Mouse (Mus musculus) liver, adult (tissue): ENCODE data around the gene BC030499.

Experiments
- GATA4 ChIP-seq: IDR thresholded peaks from 2 replicates; pipeline ENCODE4 v1.6.1; 2014; ENCODE audit warnings: mild to moderate bottlenecking, low read length; ENCODE audit not compliant: insufficient replicate concordance

Gene BC030499

DNA sequence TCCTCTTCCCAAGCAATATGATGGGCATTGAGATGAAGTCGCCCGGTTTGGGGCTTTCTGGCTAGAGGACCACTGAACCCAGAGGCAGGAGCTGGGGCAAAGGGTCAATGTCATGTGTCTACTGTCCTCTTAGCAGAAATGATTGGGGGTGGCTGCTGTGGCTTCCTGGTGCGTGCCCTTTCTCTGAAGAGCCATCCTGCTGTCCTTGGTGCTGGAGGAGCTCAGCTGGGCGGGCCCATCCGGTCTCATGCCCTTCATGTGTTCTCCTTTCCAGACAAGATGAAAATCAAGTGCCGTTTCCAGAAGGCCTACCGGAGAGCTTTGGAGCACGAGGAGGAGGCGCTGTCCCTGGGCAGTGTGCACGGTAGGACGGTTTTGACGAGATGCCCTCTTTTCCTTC is 42.0 kb downstream of the BC030499 start:
- no peak for TF ChIP-seq GATA4

DNA sequence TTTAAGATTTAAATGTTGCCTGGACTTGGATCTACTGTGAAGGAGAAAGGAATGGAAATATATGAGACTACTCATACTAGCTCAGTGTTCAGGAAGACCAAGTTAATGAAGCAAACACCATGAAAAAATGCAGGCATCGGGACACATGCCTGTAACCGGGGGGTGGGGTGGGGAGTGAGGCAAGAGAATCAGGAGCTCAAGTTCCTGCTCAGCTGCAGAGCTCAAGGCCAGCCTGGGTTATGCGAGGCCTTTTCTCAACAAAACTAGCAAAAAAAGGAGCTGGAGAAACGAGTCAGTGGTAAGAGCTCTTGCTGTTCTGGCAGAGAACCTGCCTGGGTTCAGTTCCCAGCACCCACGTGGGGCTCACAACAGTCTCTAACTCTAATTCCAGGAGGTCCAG is 43.4 kb downstream of the BC030499 start:
- TF ChIP-seq GATA4, result no peak

DNA sequence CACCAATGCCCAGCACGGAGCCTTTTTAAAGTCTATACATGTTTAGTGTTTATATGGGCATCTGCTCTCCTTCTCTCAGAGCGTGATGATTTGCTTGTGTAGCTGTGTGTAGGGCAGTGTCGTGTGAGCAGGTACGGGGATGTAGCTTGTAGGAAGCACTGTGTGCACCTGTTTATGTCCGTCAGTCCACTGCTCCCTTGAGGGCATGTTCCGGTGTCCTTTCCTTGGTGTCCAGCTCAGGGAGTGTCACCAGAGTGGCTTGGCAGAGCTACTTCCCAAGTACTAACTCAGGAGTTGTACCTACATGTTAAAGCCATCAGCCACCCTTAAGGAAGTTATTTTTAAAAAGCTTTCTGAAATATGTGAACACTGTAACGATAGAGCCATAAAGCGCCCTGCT is 46.4 kb downstream of the BC030499 start:
- no peak for TF ChIP-seq GATA4

DNA sequence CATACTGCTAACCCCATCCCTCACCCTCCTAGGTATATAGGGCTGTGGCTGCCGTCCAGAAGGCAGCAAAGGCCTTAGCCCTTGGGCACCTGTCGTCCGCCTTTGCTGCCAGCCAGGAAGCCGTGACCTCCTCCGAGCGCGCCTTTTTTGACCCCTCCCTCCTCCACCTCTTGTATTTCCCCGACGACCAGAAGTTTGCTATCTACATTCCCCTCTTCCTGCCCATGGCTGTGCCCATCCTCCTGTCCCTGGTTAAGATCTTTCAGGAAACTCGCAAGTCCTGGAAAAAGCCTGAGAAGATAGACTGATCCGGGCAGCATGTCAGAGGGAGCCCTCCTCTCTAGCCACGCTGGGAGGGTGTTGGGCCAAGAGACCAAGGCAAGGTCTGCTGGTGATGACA is 51.1 kb downstream of the BC030499 start:
- no peak for TF ChIP-seq GATA4

DNA sequence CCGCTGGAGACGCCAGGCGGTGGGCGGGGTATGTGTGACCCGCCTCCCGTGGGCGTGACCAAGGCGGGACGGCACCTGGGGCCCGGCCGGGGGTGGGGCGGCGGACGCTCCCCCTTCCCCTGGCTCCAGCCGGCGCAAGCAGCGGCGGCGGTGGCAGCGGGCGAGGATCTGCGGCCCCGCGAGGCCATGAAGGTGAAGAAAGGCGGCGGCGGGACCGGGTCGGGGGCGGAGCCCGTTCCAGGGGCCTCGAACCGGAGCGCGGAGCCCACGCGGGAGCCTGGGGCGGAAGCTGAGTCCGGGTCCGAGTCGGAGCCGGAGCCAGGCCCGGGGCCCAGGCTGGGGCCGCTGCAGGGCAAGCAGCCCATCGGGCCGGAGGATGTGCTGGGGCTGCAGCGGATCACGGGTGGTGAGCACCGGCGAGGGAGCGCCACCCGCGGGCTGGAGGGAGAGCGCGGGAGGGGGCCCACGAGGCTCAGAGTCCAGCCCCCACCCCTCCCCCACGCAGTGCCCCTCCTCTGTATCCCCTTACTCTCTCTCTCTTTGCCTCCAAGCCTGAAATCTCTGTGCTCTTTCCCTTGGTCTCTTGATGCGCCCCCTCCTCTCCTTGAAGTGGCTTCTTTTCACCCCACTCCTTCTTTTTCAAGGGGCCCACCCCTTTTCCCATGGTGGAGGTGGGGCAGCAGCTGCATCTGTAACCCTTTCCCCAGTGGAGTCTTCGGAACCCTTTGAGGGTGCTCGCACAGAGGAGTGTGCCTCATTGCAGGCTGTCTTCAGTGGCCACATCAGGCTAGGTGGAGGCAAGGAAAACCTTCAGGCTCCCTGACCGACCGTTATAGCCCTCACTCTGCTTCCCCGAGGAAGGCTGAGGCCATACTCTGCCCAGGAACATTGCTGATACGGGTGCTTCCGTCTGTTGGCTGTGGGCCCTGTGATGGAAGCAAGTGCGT is 53.0 kb downstream of the BC030499 start, which contains the start of gene Unc119:
Gene Unc119 (plus strand): TSS at position 102 of the 947 bp plus-strand sequence.
- no peak for TF ChIP-seq GATA4

DNA sequence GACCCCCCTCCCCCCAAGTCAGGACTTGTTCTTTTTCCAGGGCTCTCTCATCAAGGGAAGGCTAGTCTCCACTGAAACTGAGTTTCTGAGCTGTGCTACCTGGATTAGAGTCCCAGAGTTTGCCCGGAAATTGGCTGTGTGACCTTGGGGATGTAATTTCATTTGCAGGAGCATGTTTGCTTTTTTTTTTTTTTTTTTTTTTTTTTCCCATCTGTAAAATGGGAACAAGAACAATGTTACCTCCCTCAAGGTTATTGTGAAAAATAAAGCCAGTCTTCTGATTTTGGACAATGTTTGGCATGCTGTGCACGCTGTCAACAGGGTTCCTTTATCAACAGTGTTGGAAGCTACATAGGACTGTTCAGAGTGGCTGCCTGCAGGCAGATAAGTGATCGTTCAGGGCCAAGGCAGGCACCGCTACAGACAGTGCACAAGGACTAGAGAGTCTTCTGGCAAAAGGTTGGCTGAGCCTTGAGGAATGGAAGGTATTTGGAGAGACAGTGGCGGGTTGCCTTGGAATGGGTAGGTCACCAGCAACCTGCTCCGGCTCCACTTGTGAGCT is 53.8 kb downstream of the BC030499 start:
- TF ChIP-seq GATA4, result no peak

- no peak for TF ChIP-seq GATA4
Measured at GRCm38 (mm10) chr11:78344890-78345715, 54.5 kb downstream of the BC030499 start.

GRCm38 (mm10) chr11:78345801-78346200 is 55.2 kb downstream of the BC030499 start:
- TF ChIP-seq GATA4, result no peak
